Mouse (Mus musculus) CH12.LX (cell line): ENCODE measurements around the gene Ly75. TPM values are rescaled to one million over a fixed set of nuclear protein-coding genes. Genes with fewer than 3 reads are reported as not detected.

Experiments
- DNase-seq: peaks from one replicate; pipeline ENCODE4 v3.0.0-alpha.2; 2013; ENCODE audit errors: extremely low read depth
- H3K27ac ChIP-seq: 2 replicates; pipeline ENCODE4 v1.5.1; 2012; ENCODE audit warnings: low read depth, mild to moderate bottlenecking, control low read depth, moderate library complexity; ENCODE audit not compliant: insufficient read depth
- H3K27me3 ChIP-seq: replicated peaks from 2 replicates; pipeline ENCODE3; 2012; ENCODE audit warnings: inconsistent platforms
- H3K36me3 ChIP-seq, 2 experiments: replicated peaks in 1 of 2; 2 replicates each; pipeline versions ENCODE3 to v1.6.1; 2012; ENCODE audit warnings: inconsistent platforms in 1 of 2, low read length in 1 of 2, mild to moderate bottlenecking in 1 of 2, mixed read lengths in 1 of 2, moderate library complexity in 1 of 2; ENCODE audit not compliant: control insufficient read depth in 1 of 2, insufficient read depth in 1 of 2
- H3K4me1 ChIP-seq, 2 experiments: 2 replicates each; pipeline ENCODE4 v1.6.1; 2012; ENCODE audit warnings: inconsistent platforms in 1 of 2, moderate library complexity in 1 of 2; ENCODE audit not compliant: insufficient read depth in 2 of 2, control insufficient read depth in 1 of 2
- H3K4me2 ChIP-seq: 2 replicates; pipeline ENCODE4 v1.6.1; 2012; ENCODE audit warnings: low read depth, mild to moderate bottlenecking, control low read depth; ENCODE audit not compliant: poor library complexity, insufficient read depth, severe bottlenecking
- H3K4me3 ChIP-seq, 3 experiments: fragments of 150-350 bp in 1 of 3; sonication (generic) in 1 of 3; replicated peaks in 1 of 3; 2 replicates each; pipeline versions ENCODE3 to v1.5.1; 2011 to 2012; ENCODE audit warnings: low read depth in 2 of 3, low read length in 2 of 3, mild to moderate bottlenecking in 2 of 3, moderate library complexity in 2 of 3, control low read depth in 1 of 3, improper control_type of control experiment in 1 of 3, inconsistent platforms in 1 of 3, mixed read lengths in 1 of 3; ENCODE audit not compliant: poor library complexity in 1 of 3
- H3K79me2 ChIP-seq: replicated peaks from 2 replicates; pipeline ENCODE4 v1.6.1; 2012; ENCODE audit warnings: mild to moderate bottlenecking, moderate library complexity; ENCODE audit not compliant: control insufficient read depth, poor library complexity, insufficient read depth, severe bottlenecking; ENCODE audit errors: extremely low read depth
- H3K9ac ChIP-seq: 2 replicates; pipeline ENCODE4 v1.6.1; 2012; ENCODE audit warnings: low read depth, mild to moderate bottlenecking, control low read depth, moderate library complexity; ENCODE audit not compliant: insufficient read depth
- H3K9me3 ChIP-seq: replicated peaks from 2 replicates; pipeline ENCODE3; 2012; ENCODE audit warnings: low read length, inconsistent platforms, mixed read lengths
- BHLHE40 ChIP-seq: IDR thresholded peaks from 2 replicates; pipeline ENCODE4 v1.6.1; 2011; ENCODE audit warnings: mild to moderate bottlenecking, low read depth, low read length, improper control_type of control experiment
- CHD2 ChIP-seq: IDR thresholded peaks from 2 replicates; pipeline ENCODE4 v1.6.1; 2011; ENCODE audit warnings: low read length, improper control_type of control experiment
- CTCF ChIP-seq, 2 experiments: IDR thresholded peaks in 1 of 2; conservative IDR thresholded peaks in 1 of 2; 2 replicates each; pipeline ENCODE4 v1.5.1; 2011 to 2012; ENCODE audit warnings: low read depth in 2 of 2, low read length in 2 of 2, improper control_type of control experiment in 1 of 2, inconsistent platforms in 1 of 2, mild to moderate bottlenecking in 1 of 2, moderate library complexity in 1 of 2
- ELF1 ChIP-seq: IDR thresholded peaks from 2 replicates; pipeline ENCODE4 v1.6.1; 2014; ENCODE audit warnings: low read depth, mild to moderate bottlenecking, inconsistent platforms, low read length, improper control_type of control experiment
- EP300 ChIP-seq: IDR thresholded peaks from 2 replicates; pipeline ENCODE4 v1.6.1; 2011; ENCODE audit warnings: low read length, improper control_type of control experiment
- IRF4 ChIP-seq: IDR thresholded peaks from 2 replicates; pipeline ENCODE4 v1.6.1; 2014; ENCODE audit warnings: low read depth, mild to moderate bottlenecking, inconsistent platforms, low read length, improper control_type of control experiment
- JUND ChIP-seq: conservative IDR thresholded peaks from 2 replicates; pipeline ENCODE4 v1.6.1; 2011; ENCODE audit warnings: low read depth, low read length, improper control_type of control experiment
- KAT2A ChIP-seq: IDR thresholded peaks from 2 replicates; pipeline ENCODE4 v1.6.1; 2012; ENCODE audit warnings: low read length, improper control_type of control experiment, inconsistent platforms; ENCODE audit not compliant: insufficient replicate concordance
- MAFK ChIP-seq: IDR thresholded peaks from 2 replicates; pipeline ENCODE4 v1.6.1; 2011; ENCODE audit warnings: low read length, improper control_type of control experiment; ENCODE audit not compliant: insufficient replicate concordance
- MAZ ChIP-seq: IDR thresholded peaks from 2 replicates; pipeline ENCODE4 v1.6.1; 2012; ENCODE audit warnings: low read depth, mild to moderate bottlenecking, inconsistent platforms, low read length, improper control_type of control experiment, moderate library complexity
- MXI1 ChIP-seq: IDR thresholded peaks from 2 replicates; pipeline ENCODE4 v1.6.1; 2011; ENCODE audit warnings: mild to moderate bottlenecking, low read depth, low read length, improper control_type of control experiment
- MYC ChIP-seq: IDR thresholded peaks from 2 replicates; pipeline ENCODE4 v1.6.1; 2011; ENCODE audit warnings: low read depth, mild to moderate bottlenecking, improper control_type of control experiment, low read length
- NELFE ChIP-seq: IDR thresholded peaks from 2 replicates; pipeline ENCODE4 v1.6.1; 2011; ENCODE audit warnings: low read depth, low read length, improper control_type of control experiment
- NRF1 ChIP-seq: IDR thresholded peaks from 2 replicates; pipeline ENCODE4 v1.6.1; 2014; ENCODE audit warnings: low read depth, mild to moderate bottlenecking, inconsistent platforms, low read length, improper control_type of control experiment, moderate library complexity
- PAX5 ChIP-seq: IDR thresholded peaks from 2 replicates; pipeline ENCODE4 v1.6.1; 2012; ENCODE audit warnings: low read length, inconsistent platforms, mixed read lengths
- RAD21 ChIP-seq: IDR thresholded peaks from 2 replicates; pipeline ENCODE4 v1.6.1; 2011; ENCODE audit warnings: low read depth, mild to moderate bottlenecking, low read length, improper control_type of control experiment, moderate library complexity
- SIN3A ChIP-seq: IDR thresholded peaks from 2 replicates; pipeline ENCODE4 v1.6.1; 2012; ENCODE audit warnings: low read length, improper control_type of control experiment, inconsistent platforms
- SMC3 ChIP-seq: IDR thresholded peaks from 2 replicates; pipeline ENCODE4 v1.6.1; 2011; ENCODE audit warnings: low read depth, low read length, improper control_type of control experiment
- TCF12 ChIP-seq: IDR thresholded peaks from 2 replicates; pipeline ENCODE4 v1.6.1; 2014; ENCODE audit warnings: low read depth, mild to moderate bottlenecking, inconsistent platforms, low read length, improper control_type of control experiment
- UBTF ChIP-seq: IDR thresholded peaks from 2 replicates; pipeline ENCODE4 v1.6.1; 2012; ENCODE audit warnings: low read depth, mild to moderate bottlenecking, inconsistent platforms, low read length, improper control_type of control experiment, moderate library complexity
- USF1 ChIP-seq: IDR thresholded peaks from 2 replicates; pipeline ENCODE4 v1.6.1; 2014; ENCODE audit warnings: low read depth, mild to moderate bottlenecking, inconsistent platforms, low read length, improper control_type of control experiment
- USF2 ChIP-seq: conservative IDR thresholded peaks from 2 replicates; pipeline ENCODE4 v1.6.1; 2011; ENCODE audit warnings: low read depth, low read length, improper control_type of control experiment
- ZC3H11A ChIP-seq: IDR thresholded peaks from 2 replicates; pipeline ENCODE4 v1.6.1; 2012; ENCODE audit warnings: low read depth, mild to moderate bottlenecking, inconsistent platforms, low read length, improper control_type of control experiment
- ZKSCAN1 ChIP-seq: IDR thresholded peaks from 2 replicates; pipeline ENCODE4 v1.6.1; 2012; ENCODE audit warnings: low read depth, inconsistent platforms, low read length, improper control_type of control experiment, borderline replicate concordance
- ZMIZ1 ChIP-seq: IDR thresholded peaks from 2 replicates; pipeline ENCODE4 v1.6.1; 2012; ENCODE audit warnings: low read depth, mild to moderate bottlenecking, inconsistent platforms, low read length, improper control_type of control experiment
- ZNF384 ChIP-seq: IDR thresholded peaks from 2 replicates; pipeline ENCODE4 v1.6.1; 2012; ENCODE audit warnings: low read depth, low read length, improper control_type of control experiment, inconsistent platforms
- dilution Hi-C: fragments of 300-500 bp; cut with MboI; formaldehyde crosslinking; loops from 2 replicates; pipeline ENCODE4 v1.14.3; 2020; ENCODE audit warnings: low sequenced_read_pairs; ENCODE audit not compliant: extremely low pct_unique_long_range_greater_than_20kb, extremely low pct_ligation_motif_present
- in situ Hi-C: fragments of 300-500 bp; cut with MboI; formaldehyde crosslinking; loops from 3 replicates; pipeline ENCODE4 v1.14.3; 2019; ENCODE audit warnings: low sequenced_read_pairs, low pct_ligation_motif_present, low pct_unique_long_range_greater_than_20kb, mixed read lengths
- polyA plus RNA-seq: library from polyadenylated mRNA; unstranded; fragments of >175 nt; gene quantifications from 2 replicates; pipeline ENCODE4 v1.2.1, GENCODE M21; 2012; ENCODE audit warnings: low read depth; ENCODE audit not compliant: insufficient read length
- total RNA-seq, 2 experiments: library from RNA; depleted of rRNA; stranded (reverse); fragments of 300-350 nt in 1 of 2; fragments of >200 nt in 1 of 2; gene quantifications; 2 replicates each; pipeline ENCODE4 v1.2.3; 2012 to 2014

Gene Ly75
- total and polyA plus RNA-seq, 3 experiments: 10.6 to 32.2 (median 13.8) TPM

DNA sequence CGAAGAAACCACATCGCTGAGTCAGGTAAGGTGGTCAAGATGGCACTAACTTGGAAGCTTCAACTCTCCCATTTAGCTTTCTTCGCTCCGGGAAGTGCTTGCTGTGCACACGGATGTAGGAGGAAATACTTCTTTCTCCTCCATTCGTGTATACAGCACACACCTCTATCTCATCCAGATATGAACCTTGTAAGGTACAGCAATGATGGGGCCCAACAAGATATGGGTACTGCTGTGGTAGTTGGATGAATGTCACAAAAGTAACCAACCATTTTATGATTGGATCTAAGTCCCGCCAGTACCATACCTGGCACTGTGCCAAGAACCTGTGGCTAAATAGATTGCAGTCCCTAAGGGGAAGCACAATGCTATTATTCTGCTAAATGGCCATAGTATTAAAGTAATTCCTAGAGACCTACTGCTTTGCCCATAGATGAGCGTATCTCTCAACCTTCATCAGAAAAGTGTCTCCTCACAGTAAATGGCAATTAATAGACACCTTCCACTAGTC, 97.9 kb downstream of the Ly75 start:
- H3K4me2 ChIP-seq: no peak overlapping the region
- no peaks in the 10 kb centered on the region for H3K36me3 ChIP-seq
- H3K27me3 ChIP-seq: no peaks in the 10 kb centered on the region
- H3K9ac ChIP-seq: no peak overlapping the region
- H3K27ac ChIP-seq: no peak overlapping the region
- no peak for DNase-seq
- H3K9me3 ChIP-seq: no peaks in the 10 kb centered on the region
- no peak for TF ChIP-seq NELFE
- no peak for TF ChIP-seq BHLHE40
- TF ChIP-seq NRF1: no peak
- TF ChIP-seq ZNF384: no peak
- TF ChIP-seq CTCF (conservative IDR thresholded peaks at IDR 0.05 in 1 of 2, IDR thresholded peaks at IDR 0.05 in 1 of 2; ENCODE audit: low read depth in 2 of 2, low read length in 2 of 2): no peak
- no peak for TF ChIP-seq KAT2A
- no peak for TF ChIP-seq JUND
- no peak for TF ChIP-seq PAX5
- no peak for TF ChIP-seq ZMIZ1
- no peak for TF ChIP-seq SIN3A
- TF ChIP-seq ELF1: no peak
- TF ChIP-seq SMC3: no peak
- no peak for TF ChIP-seq MAZ
- no peak for TF ChIP-seq TCF12
- no peak for TF ChIP-seq MYC
- TF ChIP-seq MAFK: no peak
- TF ChIP-seq ZKSCAN1: no peak
- no peak for TF ChIP-seq CHD2
- peaks cover 10 to 23% of the 10 kb centered on the region in 2 experiments for H3K4me1 ChIP-seq
- no peaks in the 10 kb centered on the region for H3K79me2 ChIP-seq
- dilution Hi-C loops (no loop called here), in situ Hi-C loops (no loop called here)
- H3K4me3 ChIP-seq: no peak overlapping the region

DNA sequence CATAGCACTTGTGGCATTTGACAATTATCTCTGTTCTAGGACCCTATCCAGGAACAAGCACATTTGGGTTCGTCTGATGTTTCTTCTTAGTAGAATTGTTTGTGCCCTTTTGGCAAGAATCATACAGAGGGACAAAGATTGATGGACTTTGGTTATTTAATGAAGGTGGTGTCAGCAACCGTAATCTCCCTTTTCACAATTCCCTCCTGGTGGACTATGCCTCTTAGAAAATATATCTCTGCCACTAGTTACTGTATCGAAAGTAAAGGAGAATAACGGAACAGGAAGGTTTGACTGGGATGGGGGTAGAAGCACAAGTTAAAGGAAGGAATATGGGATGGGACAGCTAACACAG, 98.7 kb downstream of the Ly75 start, which contains the start of gene Cd302:
TSS of gene Cd302 (minus strand) at position 22 of the 355 bp plus-strand sequence.
- Histone ChIP-seq H3K27me3 (no peaks in the 10 kb centered on the region), H3K4me2 (no peak within 1 kb of the TSS), H3K79me2 (no peaks in the 10 kb centered on the region), H3K9ac (no peak within 1 kb of the TSS), H3K27ac (no peak within 1 kb of the TSS), H3K4me1 (peaks cover 10 to 23% of the 10 kb centered on the region in 2 experiments), H3K36me3 (no peaks in the 10 kb centered on the region), H3K9me3 (no peaks in the 10 kb centered on the region), H3K4me3 (no peak within 1 kb of the TSS)
- dilution Hi-C loops: no loop called here
- TF ChIP-seq UBTF (no peak), USF2 (no peak), CHD2 (no peak), RAD21 (no peak), ZC3H11A (no peak), USF1 (no peak), KAT2A (no peak), ZNF384 (no peak), ZKSCAN1 (no peak), NRF1 (no peak), EP300 (no peak), JUND (no peak), MXI1 (no peak), MYC (no peak), IRF4 (no peak)
- in situ Hi-C loops: no loop called here
- DNase-seq: no peak
